Mouse (Mus musculus) testis, adult 2 months (tissue): Measurements from ENCODE around the gene Lgals12.

Experiments
- CTCF ChIP-seq: fragments of 200-500 bp; IDR thresholded peaks from 2 replicates; pipeline ENCODE4 v1.5.1; 2012; ENCODE audit warnings: low read depth, mild to moderate bottlenecking, inconsistent platforms, low read length, moderate library complexity; ENCODE audit not compliant: control insufficient read depth, insufficient read depth, insufficient replicate concordance
- POLR2A ChIP-seq: fragments of 200-500 bp; IDR thresholded peaks from 2 replicates; pipeline ENCODE4 v1.6.1; 2012; ENCODE audit warnings: low read depth, mild to moderate bottlenecking, inconsistent platforms, low read length, moderate library complexity; ENCODE audit not compliant: control insufficient read depth

- TF ChIP-seq POLR2A (no peak), CTCF (no peak)
These were observed 37.3 kb downstream of the Lgals12 start for GRCm38 (mm10) chr19:7569650-7570049.
